24 mouse cellular contexts compared by ENCODE assay signal in the genomic region with DNA sequence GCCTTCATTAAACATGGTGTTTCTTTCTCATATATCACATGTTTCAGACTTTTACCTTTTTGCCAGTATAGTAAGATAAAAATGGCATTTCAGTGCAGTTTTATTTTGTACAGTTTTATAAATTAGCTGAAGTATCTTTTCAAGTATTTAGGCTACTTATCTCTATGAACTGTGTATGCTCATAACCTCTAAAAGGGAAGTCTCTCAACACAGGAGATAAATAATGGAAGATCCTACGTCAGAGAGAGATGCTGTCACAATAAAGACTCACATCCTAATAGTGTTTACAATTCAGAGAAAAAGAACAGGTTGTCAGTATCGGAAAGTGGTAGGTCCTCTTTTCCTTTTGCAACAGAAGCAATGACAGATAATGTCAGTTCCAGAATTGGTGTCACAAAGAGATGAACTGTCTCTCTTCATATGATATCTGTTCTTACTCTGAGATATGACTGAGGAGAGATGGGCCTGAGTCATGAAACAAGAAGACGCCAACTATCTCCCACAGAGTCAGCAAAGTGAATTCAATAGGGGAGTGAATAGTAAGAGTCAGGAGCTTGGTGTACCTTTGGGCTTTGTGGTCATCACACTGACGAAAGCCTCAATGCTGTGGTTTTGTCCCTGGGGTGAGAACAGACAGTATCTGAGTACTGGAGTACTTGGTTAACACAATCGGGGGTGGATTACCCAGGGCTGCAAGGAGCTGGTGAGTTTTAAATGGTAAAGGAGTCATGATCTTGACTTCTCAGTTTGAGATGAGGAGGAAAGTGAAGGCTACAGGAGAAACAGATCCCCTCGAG. TPM values are rescaled to one million over a fixed set of nuclear protein-coding genes. Genes with fewer than 3 reads are reported as not detected.
DNase-seq lines count a peak whose midpoint lies in the region; ATAC-seq and TF ChIP-seq lines count a peak whose summit lies in the region.
"Had no signal": no experiment of that assay in that cellular context is flagged by ENCODE, and none has a peak within 500 bp of the region (broad histone marks: within the 10 kb centered on the region; RNA-seq: fewer than 3 reads in every experiment).

No protein-coding gene starts in this region.

- TF ChIP-seq EP300 in MEL (IDR thresholded peaks at IDR 0.05; ENCODE audit: low read depth in 1 of 2, low read length in 2 of 2) = peak; percentile 41 to 73

- no peaks in the 10 kb centered on the region for H3K79me2 ChIP-seq in MEL (ENCODE audit: control insufficient read depth, insufficient read depth, low read length, poor library complexity)

- peak overlapping the region; percentile 27 for H3K9ac ChIP-seq in MEL (ENCODE audit: control insufficient read depth, low read depth, low read length, poor library complexity, severe bottlenecking)
- H3K9ac ChIP-seq in kidney, embryonic 14.5 days (ENCODE audit: low read depth, low read length) = no peak overlapping the region
- H3K9ac ChIP-seq: embryonic facial prominence, embryonic 15.5 days; forebrain, embryonic 13.5 days; forebrain, postnatal 0 days; hindbrain, embryonic 14.5 days had no signal

- TF ChIP-seq RAD21 in MEL (IDR thresholded peaks at IDR 0.05; ENCODE audit: low read depth, low read length) = no peak

- no peak overlapping the region for H3K4me2 ChIP-seq in kidney, embryonic 14.5 days (replicated peaks; ENCODE audit: low read depth, low read length)
- H3K4me2 ChIP-seq: embryonic facial prominence, embryonic 15.5 days; forebrain, embryonic 13.5 days; heart, embryonic 11.5 days; hindbrain, embryonic 14.5 days had no signal

- WGBS in kidney, embryonic 14.5 days = 91% methylated on average over 6 of the region's 6 CpGs

- no peaks in the 10 kb centered on the region for H3K9me3 ChIP-seq in MEL (replicated peaks; ENCODE audit: insufficient read depth, low read length)
- H3K9me3 ChIP-seq in kidney, embryonic 14.5 days (ENCODE audit: control insufficient read depth, low read length) = no peaks in the 10 kb centered on the region
- H3K9me3 ChIP-seq: embryonic facial prominence, embryonic 15.5 days; forebrain, embryonic 13.5 days; G1E; hindbrain, embryonic 10.5 days had no signal

- H3K4me1 ChIP-seq in MEL (ENCODE audit: control insufficient read depth in 1 of 2, insufficient read depth in 2 of 2, low read length in 2 of 2) = peaks cover 4 to 17% of the 10 kb centered on the region in 2 experiments
- H3K4me1 ChIP-seq in embryonic fibroblast, embryonic 13.5 days (ENCODE audit: control insufficient read depth, insufficient read depth, low read length) = peaks cover 6% of the 10 kb centered on the region
- H3K4me1 ChIP-seq in kidney, embryonic 14.5 days (ENCODE audit: control insufficient read depth, insufficient read depth, low read length) = no peaks in the 10 kb centered on the region
- H3K4me1 ChIP-seq: embryonic facial prominence, embryonic 15.5 days; forebrain, embryonic 13.5 days; hindbrain, embryonic 10.5 days had no signal

- DNase-seq in 3T3-L1 (ENCODE audit: low read depth, low spot score) (peak; percentile 82), MEL (ENCODE audit: low read depth, low spot score) (peak; percentile 77)
- DNase-seq in layer of hippocampus, postnatal 25 days (ENCODE audit: extremely low spot score in 1 of 2, low spot score in 1 of 2) = no peak
- DNase-seq in ovary, postnatal 14 days (ENCODE audit: low spot score) = no peak
- DNase-seq in right cerebral cortex, adult 18-20 months = no peak
- DNase-seq: adrenal gland, adult 2 months; adrenal gland, postnatal 25 days; cerebellum, adult 18-20 months; cerebellum, postnatal 10 days; embryo, embryonic 11 days; forebrain, postnatal 0 days; gastrocnemius, adult 2 months; gastrocnemius, postnatal 25 days; heart, adult 11 months had no signal

- H3K36me3 ChIP-seq in MEL (ENCODE audit: control insufficient read depth in 1 of 2, insufficient read depth in 2 of 2, low read length in 2 of 2) = peaks cover 0 to 23% of the 10 kb centered on the region in 2 experiments; a peak in 2 of 4 replicates
- H3K36me3 ChIP-seq in kidney, embryonic 14.5 days (ENCODE audit: control insufficient read depth, insufficient read depth, low read length) = no peaks in the 10 kb centered on the region
- H3K36me3 ChIP-seq: embryonic facial prominence, embryonic 15.5 days; G1E; hindbrain, embryonic 10.5 days had no signal

- peak overlapping the region; percentile 80 for H3K27ac ChIP-seq in MEL (ENCODE audit: control insufficient read depth, low read depth, low read length)
- peak overlapping the region; percentile 52 for H3K27ac ChIP-seq in embryonic fibroblast, embryonic 13.5 days (ENCODE audit: insufficient read depth, low read length)
- H3K27ac ChIP-seq in kidney, embryonic 14.5 days (ENCODE audit: low read depth, low read length) = no peak overlapping the region
- H3K27ac ChIP-seq: embryonic facial prominence, embryonic 15.5 days; forebrain, embryonic 13.5 days; gastrocnemius, adult 2 months; hindbrain, embryonic 10.5 days; hindbrain, embryonic 14.5 days had no signal

- no peak for TF ChIP-seq CTCF in MEL (IDR thresholded peaks at IDR 0.05 in 2 of 3, conservative IDR thresholded peaks at IDR 0.05 in 1 of 3; ENCODE audit: control insufficient read depth in 1 of 3, insufficient read depth in 1 of 3, low read depth in 2 of 3, low read length in 3 of 3, poor library complexity in 1 of 3, severe bottlenecking in 1 of 3)
- no peak for TF ChIP-seq CTCF in embryonic fibroblast, embryonic 13.5 days (IDR thresholded peaks at IDR 0.05; ENCODE audit: borderline replicate concordance, insufficient read depth, low read length)

- H3K4me3 ChIP-seq in MEL (ENCODE audit: control insufficient read depth in 1 of 2, insufficient read depth in 1 of 2, low read depth in 2 of 2, low read length in 2 of 2) = no peak overlapping the region
- H3K4me3 ChIP-seq in embryonic fibroblast, embryonic 13.5 days (ENCODE audit: insufficient read depth, low read length) = no peak overlapping the region
- H3K4me3 ChIP-seq in kidney, embryonic 14.5 days (ENCODE audit: low read length) = no peak overlapping the region
- H3K4me3 ChIP-seq: embryonic facial prominence, embryonic 15.5 days; forebrain, embryonic 13.5 days; gastrocnemius, adult 2 months; hindbrain, embryonic 10.5 days had no signal

- ATAC-seq in megakaryocyte-erythroid progenitor cell, adult 5-6 weeks (replicated peaks; ENCODE audit: low FRiP score, low TSS enrichment, poor library complexity, severe bottlenecking) = 0 out of 2 replicates have a peak, but pooled peaks have one; percentile 39
- ATAC-seq in kidney, embryonic 14.5 days (ENCODE audit: low FRiP score, low TSS enrichment) = no peak
- ATAC-seq: forebrain, embryonic 13.5 days; forebrain, postnatal 0 days; intestine, embryonic 16.5 days had no signal

- TF ChIP-seq POLR2A in MEL (IDR thresholded peaks at IDR 0.05; ENCODE audit: control insufficient read depth in 1 of 2, insufficient read depth in 1 of 2, low read depth in 1 of 2, low read length in 2 of 2, poor library complexity in 1 of 2) = no peak
- TF ChIP-seq POLR2A in embryonic fibroblast, embryonic 13.5 days (IDR thresholded peaks at IDR 0.05; ENCODE audit: low read depth, low read length) = no peak

- no peaks in the 10 kb centered on the region for H3K27me3 ChIP-seq in MEL (ENCODE audit: control insufficient read depth in 1 of 2, insufficient read depth in 2 of 2, low read length in 2 of 2)
- H3K27me3 ChIP-seq in kidney, embryonic 14.5 days (ENCODE audit: control insufficient read depth, insufficient read depth, low read length) = no peaks in the 10 kb centered on the region
- H3K27me3 ChIP-seq: embryonic facial prominence, embryonic 15.5 days; forebrain, embryonic 13.5 days had no signal

TF ChIP-seq in MEL, 35 proteins besides CTCF, POLR2A, EP300 and RAD21:
- TF ChIP-seq KAT2A (conservative IDR thresholded peaks at IDR 0.05; ENCODE audit: low read depth, low read length) (no peak), SIN3A (IDR thresholded peaks at IDR 0.05; ENCODE audit: low read length) (0 out of 2 replicates have a peak, but pooled peaks have one; percentile 48), RCOR1 (IDR thresholded peaks at IDR 0.05; ENCODE audit: low read depth, low read length) (0 out of 2 replicates have a peak, but pooled peaks have one; percentile 6), GATA1 (IDR thresholded peaks at IDR 0.05; ENCODE audit: low read depth, low read length) (peak; percentile 70), NELFE (IDR thresholded peaks at IDR 0.05; ENCODE audit: low read depth, low read length) (no peak), MAFK (IDR thresholded peaks at IDR 0.05; ENCODE audit: borderline replicate concordance, low read depth, low read length) (no peak), ETS1 (IDR thresholded peaks at IDR 0.05; ENCODE audit: low read depth, low read length) (peak; percentile 73; the same call in 1 of the 2 replicates), MAX (IDR thresholded peaks at IDR 0.05; ENCODE audit: low read length) (no peak), SMC3 (IDR thresholded peaks at IDR 0.05; ENCODE audit: low read depth, low read length) (0 out of 2 replicates have a peak, but pooled peaks have one; percentile 6)

RNA-seq across cellular contexts. Expression of a gene that starts 58.3 kb away (rescaled TPM):
- total RNA-seq in MEL (2012; rRNA removed) = 2,047 and 2,086 TPM in 2 replicates
- polyA plus RNA-seq in MEL (2012; ENCODE audit: insufficient read depth in 1 of 2, insufficient read length in 2 of 2, low read depth in 1 of 2, low replicate concordance in 2 of 2, missing spikeins in 1 of 2) = 100 to 1,000 TPM in 1 of 2 experiments, not detected in 1; 389 TPM
- 567 and 574 TPM in 2 replicates for polyA plus RNA-seq in embryonic fibroblast, embryonic 13.5 days (2011; ENCODE audit: insufficient read length, low read depth, missing spikeins)
- total RNA-seq in megakaryocyte-erythroid progenitor cell, adult 5-6 weeks (2014; fragmentation: Nextera tagmentation) = 3,965 and 4,066 TPM in 2 replicates
- total RNA-seq in megakaryocyte-erythroid progenitor cell, adult 5-6 weeks (2017) = 2,270 and 3,048 TPM in 2 replicates
- total RNA-seq in layer of hippocampus, postnatal 25 days (2021) = 100 to 1,000 TPM; 207 to 248 TPM
- 314 and 409 TPM in 2 replicates for polyA plus RNA-seq in kidney, embryonic 14.5 days (2014; fragmentation: Nextera tagmentation; extraction: Ambion mirVana)

Comparison
In these comparisons a context has a peak if more than half of its experiments do, and no peak if none do; other contexts are left out.
1. DNase-seq: peak in 3T3-L1 (single experiment) and MEL (single experiment); none in layer of hippocampus, postnatal 25 days (0 of 2), ovary, postnatal 14 days (single experiment) and right cerebral cortex, adult 18-20 months (single experiment).